Mouse (Mus musculus): ENCODE measurements around the gene Mfap5. TPM values are rescaled to one million over a fixed set of nuclear protein-coding genes. Genes with fewer than 3 reads are reported as not detected.

The Mfap5 gene
- total RNA-seq (2012; rRNA removed) (0.13 and 0.42 TPM in 2 replicates), total RNA-seq (2014; rRNA removed) (0.15 TPM in 1 of 2 replicates, not detected in the other), polyA plus RNA-seq (2012; ENCODE audit: insufficient read length, low read depth) (0.16 TPM in 1 of 2 replicates, not detected in the other)

DNA sequence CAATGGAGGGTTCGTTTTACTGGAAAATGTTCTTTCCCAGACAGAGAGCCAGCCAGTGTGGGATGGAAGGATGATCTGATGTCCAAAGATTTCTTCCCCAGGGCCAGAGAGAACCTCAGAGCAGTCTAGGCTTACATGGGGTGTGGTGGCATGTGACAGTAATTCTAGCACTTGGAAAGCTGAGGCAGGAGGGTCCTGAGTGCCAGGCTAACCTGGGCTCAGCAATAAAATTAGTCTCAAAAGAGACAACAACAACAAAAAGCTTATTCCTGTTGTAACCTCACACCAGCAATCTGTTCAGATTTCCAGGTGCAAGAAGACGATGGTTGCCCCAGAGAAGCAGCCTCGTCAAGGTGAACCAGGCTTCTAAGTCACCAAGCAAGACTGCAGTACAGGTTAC lies at the start of gene Mfap5:
Mfap5 (plus strand) TSS at position 301 of the 400 bp plus-strand sequence.
- dilution Hi-C loops (cut with MboI; ENCODE audit: extremely low pct_ligation_motif_present, extremely low pct_unique_long_range_greater_than_20kb, low sequenced_read_pairs) (no loop called here), in situ Hi-C loops (cut with MboI; ENCODE audit: low pct_ligation_motif_present, low pct_unique_long_range_greater_than_20kb, low sequenced_read_pairs) (no loop called here)
- DNase-seq (ENCODE audit: extremely low read depth) = no peak
- Histone ChIP-seq H3K27ac (ENCODE audit: insufficient read depth, low read depth) (no peak within 1 kb of the TSS), H3K27me3 (replicated peaks) (peaks cover 3% of the 10 kb centered on the region), H3K79me2 (replicated peaks; ENCODE audit: control insufficient read depth, extremely low read depth, insufficient read depth, poor library complexity, severe bottlenecking) (no peaks in the 10 kb centered on the region), H3K9ac (ENCODE audit: insufficient read depth, low read depth) (no peak within 1 kb of the TSS), H3K4me3 (replicated peaks in 1 of 3; ENCODE audit: low read depth in 2 of 3, low read length in 2 of 3, poor library complexity in 1 of 3) (no peak within 1 kb of the TSS), H3K36me3 (replicated peaks in 1 of 2; ENCODE audit: control insufficient read depth in 1 of 2, insufficient read depth in 1 of 2, low read length in 1 of 2) (no peaks in the 10 kb centered on the region), H3K4me1 (ENCODE audit: control insufficient read depth in 1 of 2, insufficient read depth in 2 of 2) (peaks cover 0 to 7% of the 10 kb centered on the region in 2 experiments; a peak in 2 of 4 replicates), H3K4me2 (ENCODE audit: insufficient read depth, low read depth, poor library complexity, severe bottlenecking) (no peak within 1 kb of the TSS), H3K9me3 (replicated peaks; ENCODE audit: low read length) (no peaks in the 10 kb centered on the region)
- TF ChIP-seq ZKSCAN1 (IDR thresholded peaks at IDR 0.05; ENCODE audit: borderline replicate concordance, low read depth, low read length) (no peak), E2F4 (IDR thresholded peaks at IDR 0.05; ENCODE audit: insufficient replicate concordance, low read depth, low read length) (no peak), BHLHE40 (IDR thresholded peaks at IDR 0.05; ENCODE audit: low read depth, low read length) (no peak), MEF2A (IDR thresholded peaks at IDR 0.05; ENCODE audit: borderline replicate concordance, low read depth, low read length) (no peak), MAX (IDR thresholded peaks at IDR 0.05; ENCODE audit: low read length) (no peak), UBTF (IDR thresholded peaks at IDR 0.05; ENCODE audit: low read depth, low read length) (no peak), POLR2A (IDR thresholded peaks at IDR 0.05; ENCODE audit: low read depth, low read length) (no peak), CHD1 (IDR thresholded peaks at IDR 0.05; ENCODE audit: low read depth, low read length) (no peak), CHD2 (IDR thresholded peaks at IDR 0.05; ENCODE audit: low read length) (no peak), IRF4 (IDR thresholded peaks at IDR 0.05; ENCODE audit: low read depth, low read length) (no peak), ZMIZ1 (IDR thresholded peaks at IDR 0.05; ENCODE audit: low read depth, low read length) (no peak), JUN (IDR thresholded peaks at IDR 0.05; ENCODE audit: insufficient read depth, low read depth, low read length) (no peak), GABPA (IDR thresholded peaks at IDR 0.05; ENCODE audit: insufficient replicate concordance, low read depth, low read length) (no peak), RAD21 (IDR thresholded peaks at IDR 0.05; ENCODE audit: low read depth, low read length) (no peak), PAX5 (IDR thresholded peaks at IDR 0.05; ENCODE audit: low read length) (no peak), TBP (conservative IDR thresholded peaks at IDR 0.05; ENCODE audit: low read depth, low read length) (no peak), ELF1 (IDR thresholded peaks at IDR 0.05; ENCODE audit: low read depth, low read length) (no peak), MXI1 (IDR thresholded peaks at IDR 0.05; ENCODE audit: low read depth, low read length) (no peak), ETS1 (conservative IDR thresholded peaks at IDR 0.05; ENCODE audit: low read depth, low read length) (no peak), EP300 (IDR thresholded peaks at IDR 0.05; ENCODE audit: low read length) (no peak)

DNA sequence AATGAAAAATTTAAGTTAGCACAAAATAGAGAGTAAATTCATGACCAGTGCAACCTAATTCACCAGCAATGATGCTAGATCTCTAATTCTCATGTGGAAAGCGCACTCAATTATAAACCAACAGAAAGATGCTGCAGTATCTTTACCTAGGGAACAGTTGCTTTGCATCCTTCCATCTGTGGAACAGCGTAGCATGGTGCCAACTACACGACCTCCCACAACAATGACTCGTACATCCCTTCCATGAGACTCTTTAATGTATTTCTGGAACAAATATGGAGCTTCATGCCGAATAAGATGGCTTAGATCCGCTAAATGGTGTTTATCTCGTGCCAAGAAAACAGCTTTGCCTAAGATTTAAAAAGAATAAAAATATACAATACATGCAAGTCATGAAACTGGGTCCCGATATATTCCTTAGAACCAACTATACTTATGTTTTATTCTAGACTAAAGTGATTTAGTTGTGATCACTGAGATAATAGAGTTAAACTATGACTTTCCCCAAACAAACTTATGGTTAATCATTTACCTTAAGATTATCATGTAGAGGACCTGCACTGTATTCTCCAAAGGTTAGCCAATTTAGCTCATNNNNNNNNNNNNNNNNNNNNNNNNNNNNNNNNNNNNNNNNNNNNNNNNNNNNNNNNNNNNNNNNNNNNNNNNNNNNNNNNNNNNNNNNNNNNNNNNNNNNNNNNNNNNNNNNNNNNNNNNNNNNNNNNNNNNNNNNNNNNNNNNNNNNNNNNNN lies 46.5 kb upstream of the Mfap5 start:
- in situ Hi-C loops (cut with MboI; ENCODE audit: low pct_ligation_motif_present, low pct_unique_long_range_greater_than_20kb, low sequenced_read_pairs) (no loop called here), dilution Hi-C loops (cut with MboI; ENCODE audit: extremely low pct_ligation_motif_present, extremely low pct_unique_long_range_greater_than_20kb, low sequenced_read_pairs) (no loop called here)
- H3K4me3 ChIP-seq (replicated peaks in 1 of 3; ENCODE audit: low read depth in 2 of 3, low read length in 2 of 3, poor library complexity in 1 of 3) = no peak overlapping the region
- no peaks in the 10 kb centered on the region for H3K9me3 ChIP-seq (replicated peaks; ENCODE audit: low read length)
- DNase-seq (ENCODE audit: extremely low read depth) = no peak
- no peak overlapping the region for H3K4me2 ChIP-seq (ENCODE audit: insufficient read depth, low read depth, poor library complexity, severe bottlenecking)
- no peak for TF ChIP-seq CHD1 (IDR thresholded peaks at IDR 0.05; ENCODE audit: low read depth, low read length)
- TF ChIP-seq ZMIZ1 (IDR thresholded peaks at IDR 0.05; ENCODE audit: low read depth, low read length) = no peak
- no peak for TF ChIP-seq NRF1 (IDR thresholded peaks at IDR 0.05; ENCODE audit: low read depth, low read length)
- no peak for TF ChIP-seq GABPA (IDR thresholded peaks at IDR 0.05; ENCODE audit: insufficient replicate concordance, low read depth, low read length)
- no peak for TF ChIP-seq MXI1 (IDR thresholded peaks at IDR 0.05; ENCODE audit: low read depth, low read length)
- TF ChIP-seq POLR2AphosphoS2 (IDR thresholded peaks at IDR 0.05; ENCODE audit: low read depth, low read length) = no peak
- no peak for TF ChIP-seq BHLHE40 (IDR thresholded peaks at IDR 0.05; ENCODE audit: low read depth, low read length)
- no peak for TF ChIP-seq SMC3 (IDR thresholded peaks at IDR 0.05; ENCODE audit: low read depth, low read length)
- no peak for TF ChIP-seq EP300 (IDR thresholded peaks at IDR 0.05; ENCODE audit: low read length)
- TF ChIP-seq ZKSCAN1 (IDR thresholded peaks at IDR 0.05; ENCODE audit: borderline replicate concordance, low read depth, low read length) = no peak
- no peak for TF ChIP-seq NELFE (IDR thresholded peaks at IDR 0.05; ENCODE audit: low read depth, low read length)
- TF ChIP-seq MAFK (IDR thresholded peaks at IDR 0.05; ENCODE audit: insufficient replicate concordance, low read length) = no peak
- TF ChIP-seq MEF2A (IDR thresholded peaks at IDR 0.05; ENCODE audit: borderline replicate concordance, low read depth, low read length) = no peak
- no peak for TF ChIP-seq KAT2A (IDR thresholded peaks at IDR 0.05; ENCODE audit: insufficient replicate concordance, low read length)
- TF ChIP-seq JUN (IDR thresholded peaks at IDR 0.05; ENCODE audit: insufficient read depth, low read depth, low read length) = no peak
- no peak for TF ChIP-seq MYC (IDR thresholded peaks at IDR 0.05; ENCODE audit: low read depth, low read length)
- no peak for TF ChIP-seq CTCF (conservative IDR thresholded peaks at IDR 0.05 in 1 of 2, IDR thresholded peaks at IDR 0.05 in 1 of 2; ENCODE audit: low read depth in 2 of 2, low read length in 2 of 2)
- no peak for TF ChIP-seq USF2 (conservative IDR thresholded peaks at IDR 0.05; ENCODE audit: low read depth, low read length)
- H3K4me1 ChIP-seq (ENCODE audit: control insufficient read depth in 1 of 2, insufficient read depth in 2 of 2) = no peaks in the 10 kb centered on the region
- H3K79me2 ChIP-seq (replicated peaks; ENCODE audit: control insufficient read depth, extremely low read depth, insufficient read depth, poor library complexity, severe bottlenecking) = no peaks in the 10 kb centered on the region
- no peaks in the 10 kb centered on the region for H3K27me3 ChIP-seq (replicated peaks)
- no peak overlapping the region for H3K27ac ChIP-seq (ENCODE audit: insufficient read depth, low read depth)
- H3K9ac ChIP-seq (ENCODE audit: insufficient read depth, low read depth) = no peak overlapping the region
- no peaks in the 10 kb centered on the region for H3K36me3 ChIP-seq (replicated peaks in 1 of 2; ENCODE audit: control insufficient read depth in 1 of 2, insufficient read depth in 1 of 2, low read length in 1 of 2)
